Mouse (Mus musculus) embryonic facial prominence, embryonic 11.5 days (tissue): Measurements from ENCODE around the gene Atxn1. TPM values are rescaled to one million over a fixed set of nuclear protein-coding genes. Genes with fewer than 3 reads are reported as not detected.

ENCODE experiments used
- ATAC-seq: fragments of 200-750 bp; cut with Nextera tagmentation; replicated peaks from 2 replicates; pipeline ENCODE4 v1.8.0; 2017; ENCODE audit warnings: low read depth; ENCODE audit not compliant: insufficient number of reproducible peaks, low FRiP score, low TSS enrichment
- DNase-seq: peaks from one replicate; pipeline ENCODE4 v3.0.0-alpha.2; 2015; ENCODE audit warnings: low spot score
- H3K27ac ChIP-seq: fragments of 300-500 bp; sonication (generic); replicated peaks from 2 replicates; pipeline ENCODE4 v1.5.1; 2014; ENCODE audit warnings: mild to moderate bottlenecking, low read depth, low read length, control low read depth
- H3K27me3 ChIP-seq: fragments of 300-500 bp; sonication (generic); 2 replicates; pipeline ENCODE4 v1.6.1; 2014; ENCODE audit warnings: mild to moderate bottlenecking, low read length, moderate library complexity, mixed read lengths; ENCODE audit not compliant: control insufficient read depth, insufficient read depth
- H3K36me3 ChIP-seq: fragments of 300-500 bp; sonication (generic); replicated peaks from 2 replicates; pipeline ENCODE4 v1.6.1; 2014; ENCODE audit warnings: low read depth, mild to moderate bottlenecking, low read length, moderate library complexity, mixed read lengths; ENCODE audit not compliant: control insufficient read depth, insufficient read depth
- H3K4me1 ChIP-seq: fragments of 300-500 bp; sonication (generic); 2 replicates; pipeline ENCODE4 v1.6.1; 2014; ENCODE audit warnings: low read length, mixed read lengths; ENCODE audit not compliant: control insufficient read depth, insufficient read depth
- H3K4me2 ChIP-seq: fragments of 300-500 bp; sonication (generic); 2 replicates; pipeline ENCODE4 v1.6.1; 2014; ENCODE audit warnings: low read depth, mild to moderate bottlenecking, control low read depth, low read length, moderate library complexity
- H3K4me3 ChIP-seq: fragments of 300-500 bp; sonication (generic); 2 replicates; pipeline ENCODE4 v1.5.1; 2014; ENCODE audit warnings: low read depth, low read length, control low read depth
- H3K9ac ChIP-seq: fragments of 300-500 bp; sonication (generic); replicated peaks from 2 replicates; pipeline ENCODE4 v1.6.1; 2014; ENCODE audit warnings: mild to moderate bottlenecking, control low read depth, low read length
- H3K9me3 ChIP-seq: fragments of 300-500 bp; sonication (generic); replicated peaks from 2 replicates; pipeline ENCODE4 v1.6.1; 2016; ENCODE audit warnings: mild to moderate bottlenecking, low read length, inconsistent platforms, mixed read lengths; ENCODE audit not compliant: control insufficient read depth
- WGBS: fragments of 180-500 bp; shearing (Covaris S2); extraction: QIAGEN DNeasy Blood & Tissue Kit; methylation state at CpG from one replicate; pipeline ENCODE4 v1.1.7; 2014; 5-methylcytosine and 5-hydroxymethylcytosine counted together
- polyA plus RNA-seq: library from polyadenylated mRNA; unstranded; fragments of >200 nt; fragmentation: Nextera tagmentation; extraction: Ambion mirVana; gene quantifications from 2 replicates; pipeline ENCODE4 v1.2.1, GENCODE M21; 2014

Atxn1 gene
- polyA plus RNA-seq, 1 experiment from 2014 or later = 1.3 TPM

GRCm38 (mm10) chr13:45897571-45897970, 67.2 kb downstream of the Atxn1 start:
- no peaks in the 10 kb centered on the region for H3K4me1 ChIP-seq
- no peak for ATAC-seq
- H3K4me2 ChIP-seq = no peak overlapping the region
- no peak overlapping the region for H3K4me3 ChIP-seq
- no peak for DNase-seq
- 70% methylated on average over 2 of the region's 2 CpGs for WGBS
- no peak overlapping the region for H3K9ac ChIP-seq
- H3K36me3 ChIP-seq = no peaks in the 10 kb centered on the region
- no peaks in the 10 kb centered on the region for H3K9me3 ChIP-seq
- no peak overlapping the region for H3K27ac ChIP-seq
- no peaks in the 10 kb centered on the region for H3K27me3 ChIP-seq

GRCm38 (mm10) chr13:45894760-45895159, 70.0 kb downstream of the Atxn1 start:
- WGBS = 55% methylated on average over 10 of the region's 10 CpGs
- Histone ChIP-seq H3K27ac (no peak overlapping the region; the same call in 1 of the 2 replicates), H3K4me2 (no peak overlapping the region), H3K27me3 (no peaks in the 10 kb centered on the region), H3K9ac (no peak overlapping the region), H3K4me3 (no peak overlapping the region), H3K9me3 (no peaks in the 10 kb centered on the region), H3K4me1 (no peaks in the 10 kb centered on the region), H3K36me3 (no peaks in the 10 kb centered on the region)
- DNase-seq (peak; percentile 33), ATAC-seq (no peak)

DNA sequence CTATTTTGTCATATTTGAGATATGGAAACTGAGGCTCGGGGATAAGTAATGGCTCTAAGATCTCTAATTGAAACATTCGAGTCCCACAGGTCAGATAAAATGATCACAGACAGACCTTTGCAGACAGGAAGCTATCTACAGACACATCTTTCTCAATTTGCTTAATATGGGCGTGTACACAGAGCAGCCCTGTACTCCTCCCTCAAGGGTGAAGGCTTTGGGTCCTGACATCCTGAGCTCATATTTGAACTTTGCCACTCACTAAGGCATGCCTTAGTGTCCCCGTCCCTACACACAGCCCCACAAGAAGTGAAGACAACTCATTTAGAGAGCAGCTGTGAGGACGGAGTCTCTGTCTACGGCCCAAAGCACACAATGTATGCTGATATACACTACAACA, 70.6 kb downstream of the Atxn1 start:
- Histone ChIP-seq H3K4me2 (no peak overlapping the region), H3K4me3 (no peak overlapping the region), H3K4me1 (no peaks in the 10 kb centered on the region), H3K36me3 (no peaks in the 10 kb centered on the region), H3K27ac (no peak overlapping the region; the same call in 1 of the 2 replicates), H3K9ac (no peak overlapping the region), H3K9me3 (no peaks in the 10 kb centered on the region), H3K27me3 (no peaks in the 10 kb centered on the region)
- no peak for DNase-seq
- ATAC-seq = no peak
- WGBS = 80% methylated on average over 6 of the region's 6 CpGs

DNA sequence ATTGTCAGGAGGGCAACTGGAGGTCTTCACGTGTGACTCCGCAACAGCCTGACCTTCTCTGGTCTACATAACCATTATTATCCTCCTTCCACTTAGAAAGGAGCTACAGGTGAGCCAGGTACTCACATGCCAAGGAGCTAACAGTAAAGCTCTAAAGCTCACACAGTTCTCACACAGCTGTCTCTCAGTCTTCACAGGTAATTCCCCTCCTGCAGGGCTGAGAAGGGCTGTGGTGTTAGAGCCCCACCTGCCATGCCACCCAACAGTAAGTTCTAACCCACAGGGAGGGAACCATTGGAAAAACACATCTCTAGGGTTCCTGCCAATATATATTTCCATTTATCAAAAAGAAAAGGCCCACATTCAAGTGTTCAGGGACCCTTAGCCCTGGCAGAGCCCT, 73.7 kb downstream of the Atxn1 start:
- Histone ChIP-seq H3K9ac (no peak overlapping the region), H3K27ac (no peak overlapping the region), H3K9me3 (no peaks in the 10 kb centered on the region), H3K4me1 (no peaks in the 10 kb centered on the region), H3K27me3 (no peaks in the 10 kb centered on the region), H3K4me2 (no peak overlapping the region), H3K36me3 (no peaks in the 10 kb centered on the region), H3K4me3 (no peak overlapping the region)
- DNase-seq = no peak
- no peak for ATAC-seq
- 92% methylated on average over 2 of the region's 2 CpGs for WGBS

GRCm38 (mm10) chr13:45888953-45889749, 75.7 kb downstream of the Atxn1 start:
- no peak for ATAC-seq
- whole genome bisulfite sequencing = 77% methylated on average over 9 of the region's 9 CpGs
- Histone ChIP-seq H3K27ac (no peak overlapping the region), H3K9me3 (no peaks in the 10 kb centered on the region), H3K9ac (no peak overlapping the region), H3K4me2 (no peak overlapping the region), H3K27me3 (no peaks in the 10 kb centered on the region), H3K4me1 (no peaks in the 10 kb centered on the region), H3K36me3 (no peaks in the 10 kb centered on the region), H3K4me3 (no peak overlapping the region)
- no peak for DNase-seq

- H3K9ac ChIP-seq = no peak overlapping the region
- H3K9me3 ChIP-seq = no peaks in the 10 kb centered on the region
- no peak overlapping the region for H3K4me2 ChIP-seq
- WGBS = 85% methylated on average over 7 of the region's 7 CpGs
- H3K27ac ChIP-seq = no peak overlapping the region
- ATAC-seq = no peak
- H3K4me3 ChIP-seq = no peak overlapping the region
- H3K4me1 ChIP-seq = no peaks in the 10 kb centered on the region
- H3K27me3 ChIP-seq = no peaks in the 10 kb centered on the region
- no peaks in the 10 kb centered on the region for H3K36me3 ChIP-seq
- no peak for DNase-seq
Measured at GRCm38 (mm10) chr13:45884878-45885277, 79.9 kb downstream of the Atxn1 start.

GRCm38 (mm10) chr13:45883791-45884238, 81.0 kb downstream of the Atxn1 start:
- WGBS = 81% methylated on average over 10 of the region's 10 CpGs
- Histone ChIP-seq H3K36me3 (no peaks in the 10 kb centered on the region), H3K4me3 (no peak overlapping the region), H3K9me3 (no peaks in the 10 kb centered on the region), H3K4me2 (no peak overlapping the region), H3K4me1 (no peaks in the 10 kb centered on the region), H3K9ac (no peak overlapping the region), H3K27ac (no peak overlapping the region), H3K27me3 (no peaks in the 10 kb centered on the region)
- ATAC-seq = no peak
- DNase-seq = no peak

- Histone ChIP-seq H3K9me3 (no peaks in the 10 kb centered on the region), H3K4me2 (no peak overlapping the region), H3K27me3 (no peaks in the 10 kb centered on the region), H3K36me3 (no peaks in the 10 kb centered on the region), H3K9ac (no peak overlapping the region), H3K4me1 (no peaks in the 10 kb centered on the region), H3K4me3 (no peak overlapping the region), H3K27ac (no peak overlapping the region)
- 36% methylated on average over 3 of the region's 3 CpGs for WGBS
- ATAC-seq (no peak), DNase-seq (no peak)
Measured at GRCm38 (mm10) chr13:45882976-45883440, 81.8 kb downstream of the Atxn1 start.
